Mouse (Mus musculus) MEL (cell line): ENCODE measurements around the gene Map1lc3a.

Experiments used
- CTCF ChIP-seq, 3 experiments: IDR thresholded peaks in 2 of 3; conservative IDR thresholded peaks in 1 of 3; 2 replicates each; pipeline ENCODE4 v1.5.1; 2011 to 2012; ENCODE audit warnings: low read length in 3 of 3, low read depth in 2 of 3, mild to moderate bottlenecking in 2 of 3, improper control_type of control experiment in 1 of 3, inconsistent platforms in 1 of 3, mixed read lengths in 1 of 3, moderate library complexity in 1 of 3; ENCODE audit not compliant: control insufficient read depth in 1 of 3, insufficient read depth in 1 of 3, poor library complexity in 1 of 3, severe bottlenecking in 1 of 3
- GATA1 ChIP-seq: IDR thresholded peaks from 2 replicates; pipeline ENCODE4 v1.6.1; 2011; ENCODE audit warnings: low read depth, low read length, improper control_type of control experiment
- MAZ ChIP-seq: IDR thresholded peaks from 2 replicates; pipeline ENCODE4 v1.6.1; 2012; ENCODE audit warnings: low read depth, mild to moderate bottlenecking, inconsistent platforms, low read length, improper control_type of control experiment
- NRF1 ChIP-seq: IDR thresholded peaks from 2 replicates; pipeline ENCODE4 v1.6.1; 2014; ENCODE audit warnings: low read depth, mild to moderate bottlenecking, inconsistent platforms, low read length, improper control_type of control experiment, moderate library complexity; ENCODE audit not compliant: poor library complexity, insufficient read depth, severe bottlenecking
- TAL1 ChIP-seq: IDR thresholded peaks from 2 replicates; pipeline ENCODE4 v1.6.1; 2012; ENCODE audit warnings: mild to moderate bottlenecking, inconsistent platforms, low read length, moderate library complexity, mixed read lengths

- TF ChIP-seq TAL1 (no peak), MAZ (no peak), CTCF (IDR thresholded peaks at IDR 0.05 in 2 of 3, conservative IDR thresholded peaks at IDR 0.05 in 1 of 3; ENCODE audit: control insufficient read depth in 1 of 3, insufficient read depth in 1 of 3, low read depth in 2 of 3, low read length in 3 of 3, poor library complexity in 1 of 3, severe bottlenecking in 1 of 3) (no peak), GATA1 (no peak), NRF1 (no peak)
Measured at GRCm38 (mm10) chr2:155242296-155242855, 33.7 kb upstream of the Map1lc3a start.
